Mouse (Mus musculus) small intestine, adult 2 months (tissue): ENCODE results near the gene Alpl. TPM values are rescaled to one million over a fixed set of nuclear protein-coding genes. Genes with fewer than 3 reads are reported as not detected.

Source experiments
- H3K27ac ChIP-seq: fragments of 200-500 bp; 2 replicates; pipeline ENCODE4 v1.5.1; 2012; ENCODE audit warnings: low read depth, low read length, control low read depth, inconsistent platforms; ENCODE audit not compliant: insufficient read depth
- H3K27me3 ChIP-seq: fragments of 200-500 bp; 2 replicates; pipeline ENCODE4 v1.6.1; 2012; ENCODE audit warnings: mild to moderate bottlenecking, moderate library complexity, low read length, inconsistent platforms; ENCODE audit not compliant: control insufficient read depth, insufficient read depth
- H3K36me3 ChIP-seq: fragments of 200-500 bp; 2 replicates; pipeline ENCODE4 v1.6.1; 2012; ENCODE audit warnings: mild to moderate bottlenecking, low read length, control low read depth, inconsistent platforms; ENCODE audit not compliant: control insufficient read depth, insufficient read depth
- H3K4me1 ChIP-seq: fragments of 200-500 bp; 2 replicates; pipeline ENCODE4 v1.6.1; 2012; ENCODE audit warnings: low read length, inconsistent platforms, mixed read lengths; ENCODE audit not compliant: control insufficient read depth, insufficient read depth, insufficient read length
- H3K4me3 ChIP-seq: fragments of 200-500 bp; 2 replicates; pipeline ENCODE4 v1.5.1; 2012; ENCODE audit warnings: low read depth, mild to moderate bottlenecking, control low read depth, inconsistent platforms, low read length, moderate library complexity
- CTCF ChIP-seq: fragments of 200-500 bp; IDR thresholded peaks from 2 replicates; pipeline ENCODE4 v1.5.1; 2012; ENCODE audit warnings: low read depth, mild to moderate bottlenecking, control low read depth, inconsistent platforms, low read length, moderate library complexity, mixed read lengths; ENCODE audit not compliant: insufficient replicate concordance, insufficient read length; ENCODE audit errors: extremely low read depth
- POLR2A ChIP-seq: fragments of 200-500 bp; IDR thresholded peaks from 2 replicates; pipeline ENCODE4 v1.6.1; 2012; ENCODE audit warnings: low read depth, mild to moderate bottlenecking, control low read depth, inconsistent platforms, low read length, moderate library complexity
- WGBS: fragments of 180-500 bp; shearing (Covaris S2); methylation state at CpG from one replicate; pipeline ENCODE4 v1.1.7; 2018; 5-methylcytosine and 5-hydroxymethylcytosine counted together
- polyA plus RNA-seq: library from polyadenylated mRNA; depleted of rRNA; stranded (reverse); fragments of >200 nt; gene quantifications from 2 replicates; pipeline ENCODE4 v1.2.3, GENCODE M21; 2012

The Alpl gene
- polyA plus RNA-seq, 1 experiment, result 2.8 TPM

DNA sequence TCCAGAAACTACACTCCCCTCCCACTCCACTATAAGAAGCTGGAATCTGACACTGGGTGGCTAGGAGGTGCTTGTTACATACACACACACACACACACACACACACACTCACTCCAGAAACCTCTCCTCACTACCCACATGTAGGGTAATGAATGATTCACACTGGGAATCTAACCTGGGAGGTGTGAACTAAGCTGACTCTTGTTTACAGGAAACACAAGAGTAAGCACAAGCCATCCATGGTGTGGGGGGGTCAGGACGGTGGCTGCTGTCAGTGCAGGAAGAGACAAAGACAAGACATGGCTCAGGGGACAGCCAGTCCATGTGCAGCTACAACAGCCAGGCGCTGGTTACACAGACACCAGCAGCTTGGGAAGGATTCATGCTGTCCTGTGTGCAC is 41.7 kb downstream of the Alpl start:
- 77% methylated on average over 2 of the region's 2 CpGs for WGBS
- TF ChIP-seq CTCF (no peak), POLR2A (no peak)
- Histone ChIP-seq H3K27me3 (no peaks in the 10 kb centered on the region), H3K4me3 (no peak overlapping the region), H3K4me1 (no peaks in the 10 kb centered on the region; the same call in 1 of the 2 replicates), H3K36me3 (no peaks in the 10 kb centered on the region), H3K27ac (no peak overlapping the region)

DNA sequence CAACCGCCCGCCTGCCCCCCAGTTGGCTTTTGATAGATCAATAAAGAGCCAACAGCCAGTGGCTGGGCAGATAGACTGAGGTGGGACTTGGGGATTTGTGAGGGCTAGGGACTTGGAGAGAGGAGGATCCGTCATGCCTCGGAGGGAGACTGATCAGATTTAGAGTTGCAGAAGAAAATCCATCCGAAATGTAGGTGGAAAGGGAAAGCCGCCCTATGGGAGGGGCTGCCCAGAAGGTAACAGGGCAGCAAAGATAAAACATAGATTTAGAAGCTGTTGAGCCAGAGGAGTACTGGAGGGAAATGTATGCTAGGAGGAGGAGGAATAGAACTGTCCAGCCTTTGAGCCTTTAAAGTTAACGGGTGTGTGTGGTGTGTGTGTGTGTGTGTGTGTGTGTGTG is 43.0 kb downstream of the Alpl start:
- Histone ChIP-seq H3K4me3 (no peak overlapping the region), H3K4me1 (no peaks in the 10 kb centered on the region; the same call in 1 of the 2 replicates), H3K27ac (no peak overlapping the region), H3K27me3 (no peaks in the 10 kb centered on the region), H3K36me3 (no peaks in the 10 kb centered on the region)
- 67% methylated on average over 7 of the region's 7 CpGs for WGBS
- TF ChIP-seq POLR2A (no peak), CTCF (no peak)

DNA sequence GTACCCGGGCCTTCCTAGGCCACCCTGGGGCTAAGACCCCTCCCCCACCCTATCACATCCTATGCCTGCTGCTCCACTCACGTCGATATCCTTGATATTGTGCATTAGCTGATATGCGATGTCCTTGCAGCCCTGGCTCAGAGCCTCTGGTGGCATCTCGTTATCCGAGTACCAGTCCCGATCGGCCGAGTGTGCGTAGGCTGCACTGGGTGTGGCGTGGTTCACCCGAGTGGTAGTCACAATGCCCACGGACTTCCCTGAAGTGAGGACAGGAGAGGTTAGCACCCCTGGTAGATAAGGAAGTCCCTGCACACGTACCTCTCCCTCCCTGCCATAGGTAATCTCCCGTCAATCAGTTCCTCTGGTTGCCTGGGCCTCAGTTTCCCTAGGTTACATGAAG is 43.7 kb downstream of the Alpl start:
- Histone ChIP-seq H3K4me1 (no peaks in the 10 kb centered on the region; the same call in 1 of the 2 replicates), H3K27ac (no peak overlapping the region), H3K36me3 (no peaks in the 10 kb centered on the region), H3K27me3 (no peaks in the 10 kb centered on the region), H3K4me3 (no peak overlapping the region)
- no peak for TF ChIP-seq CTCF
- no peak for TF ChIP-seq POLR2A
- WGBS, result 71% methylated on average over 15 of the region's 15 CpGs

GRCm38 (mm10) chr4:137751717-137752116 is 44.5 kb downstream of the Alpl start:
- no peak overlapping the region for H3K4me3 ChIP-seq
- 57% methylated on average over 9 of the region's 9 CpGs for WGBS
- TF ChIP-seq CTCF, result no peak
- TF ChIP-seq POLR2A, result no peak
- H3K4me1 ChIP-seq, result no peaks in the 10 kb centered on the region; the same call in 1 of the 2 replicates
- H3K27ac ChIP-seq, result no peak overlapping the region
- no peaks in the 10 kb centered on the region for H3K27me3 ChIP-seq
- H3K36me3 ChIP-seq, result no peaks in the 10 kb centered on the region

- H3K27me3 ChIP-seq, result no peaks in the 10 kb centered on the region
- TF ChIP-seq CTCF, result no peak
- no peak for TF ChIP-seq POLR2A
- H3K27ac ChIP-seq, result no peak overlapping the region
- WGBS, result 46% methylated on average over 8 of the region's 8 CpGs
- H3K4me3 ChIP-seq, result no peak overlapping the region
- no peaks in the 10 kb centered on the region; the same call in 1 of the 2 replicates for H3K4me1 ChIP-seq
- H3K36me3 ChIP-seq, result no peaks in the 10 kb centered on the region
Measured at GRCm38 (mm10) chr4:137751310-137751709, 44.9 kb downstream of the Alpl start.

DNA sequence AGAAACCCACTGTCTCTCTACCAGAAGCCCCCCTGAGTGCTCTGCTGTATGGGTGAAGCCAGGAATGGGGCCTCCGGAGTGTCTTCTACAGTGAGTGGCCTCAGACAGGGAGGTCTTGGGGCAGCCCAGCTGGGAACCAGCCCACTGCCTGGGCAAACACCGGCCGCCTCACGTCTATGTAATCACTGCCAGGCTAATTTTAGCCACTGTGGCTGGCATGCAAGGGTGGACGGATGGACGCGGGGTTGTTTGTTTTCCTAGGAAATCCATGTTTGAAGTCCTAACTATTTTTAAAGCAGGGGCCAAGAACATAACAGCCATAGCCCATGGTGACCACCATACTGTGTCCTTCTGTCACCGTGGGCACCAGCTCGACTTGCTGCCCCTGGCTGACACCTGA is 46.1 kb downstream of the Alpl start:
- WGBS, result 72% methylated on average over 9 of the region's 9 CpGs

GRCm38 (mm10) chr4:137749680-137750079 is 46.5 kb downstream of the Alpl start:
- H3K4me1 ChIP-seq, result no peaks in the 10 kb centered on the region; the same call in 1 of the 2 replicates
- no peak overlapping the region for H3K4me3 ChIP-seq
- H3K27me3 ChIP-seq, result no peaks in the 10 kb centered on the region
- no peak for TF ChIP-seq CTCF
- TF ChIP-seq POLR2A, result no peak
- H3K27ac ChIP-seq, result no peak overlapping the region
- no peaks in the 10 kb centered on the region for H3K36me3 ChIP-seq
- 64% methylated on average over 9 of the region's 9 CpGs for WGBS

More for the DNA sequence above, 46.1 kb downstream of the Alpl start:
- no peak for TF ChIP-seq CTCF
- no peak for TF ChIP-seq POLR2A
- no peaks in the 10 kb centered on the region for H3K27me3 ChIP-seq
- H3K4me3 ChIP-seq, result no peak overlapping the region
- no peaks in the 10 kb centered on the region; the same call in 1 of the 2 replicates for H3K4me1 ChIP-seq
- no peak overlapping the region for H3K27ac ChIP-seq
- no peaks in the 10 kb centered on the region for H3K36me3 ChIP-seq

DNA sequence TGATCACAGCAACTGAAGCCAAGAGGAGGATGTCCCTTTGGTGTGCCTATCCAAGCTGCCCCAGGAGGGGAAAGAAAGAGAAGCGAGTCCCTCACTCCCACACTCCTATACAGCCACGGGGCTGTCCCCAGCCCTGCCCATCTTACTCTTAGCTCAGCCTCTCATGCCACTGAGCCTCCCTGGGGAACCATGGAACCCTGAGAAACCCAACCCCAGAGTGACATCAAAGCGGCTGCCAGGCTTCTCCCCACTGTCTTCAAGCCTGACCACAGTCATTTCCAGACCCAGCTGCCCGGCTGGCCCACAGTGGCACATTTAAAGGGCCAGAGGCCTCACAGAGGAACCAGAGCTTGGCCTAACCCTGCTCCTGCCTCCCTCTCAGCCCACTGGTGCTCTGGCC is 47.5 kb downstream of the Alpl start:
- Histone ChIP-seq H3K4me1 (no peaks in the 10 kb centered on the region; the same call in 1 of the 2 replicates), H3K36me3 (no peaks in the 10 kb centered on the region), H3K27me3 (no peaks in the 10 kb centered on the region), H3K4me3 (no peak overlapping the region), H3K27ac (no peak overlapping the region)
- no peak for TF ChIP-seq POLR2A
- 59% methylated on average over 4 of the region's 4 CpGs for WGBS
